Mouse (Mus musculus) right cerebral cortex, postnatal 10 days (tissue): ENCODE data around the gene Zim1.

ENCODE experiments used
- DNase-seq, 2 experiments: peaks; one replicate each; pipeline ENCODE4 v3.0.0; 2021; ENCODE audit warnings: low spot score in 2 of 2

Zim1 gene

GRCm38 (mm10) chr7:6696241-6697045 is at the start of gene Zim1:
Gene Zim1 (minus strand): TSS chr7:6696450.
- peak; percentile 94 to 95 for DNase-seq

DNA sequence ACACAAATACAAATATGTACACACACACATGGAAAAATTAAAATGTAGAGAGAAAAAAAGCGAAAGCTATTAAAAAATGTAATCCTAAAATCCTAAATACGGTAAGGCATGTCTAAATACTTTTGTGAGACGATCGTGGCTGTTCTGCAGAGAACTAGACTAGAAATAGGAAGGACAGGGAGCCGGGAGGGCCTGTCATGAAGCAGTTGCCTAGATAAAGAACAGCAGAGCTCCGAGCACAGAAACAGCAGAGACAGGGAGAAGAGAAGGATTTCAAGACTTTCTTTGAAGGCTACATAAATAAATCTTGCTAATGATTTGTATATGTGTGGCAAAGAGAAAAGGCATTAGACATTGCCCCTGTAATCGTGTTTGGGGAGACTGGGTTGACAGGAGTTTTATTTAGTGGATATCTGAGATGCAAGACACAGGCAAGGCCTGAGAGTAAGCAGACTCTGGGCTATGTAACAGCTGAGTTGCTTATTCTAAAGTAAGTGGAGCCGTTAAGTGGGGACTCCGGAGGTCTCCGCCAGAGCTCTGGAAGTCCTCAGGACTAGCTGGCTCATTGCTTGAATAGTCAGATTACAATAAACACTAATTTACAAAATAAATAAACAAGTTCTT is 48.1 kb upstream of the Zim1 start:
- DNase-seq = no peak

- DNase-seq = no peak
Measured at GRCm38 (mm10) chr7:6736060-6736459, 39.8 kb upstream of the Zim1 start.

GRCm38 (mm10) chr7:6731930-6732329 is 35.7 kb upstream of the Zim1 start:
- no peak for DNase-seq

DNA sequence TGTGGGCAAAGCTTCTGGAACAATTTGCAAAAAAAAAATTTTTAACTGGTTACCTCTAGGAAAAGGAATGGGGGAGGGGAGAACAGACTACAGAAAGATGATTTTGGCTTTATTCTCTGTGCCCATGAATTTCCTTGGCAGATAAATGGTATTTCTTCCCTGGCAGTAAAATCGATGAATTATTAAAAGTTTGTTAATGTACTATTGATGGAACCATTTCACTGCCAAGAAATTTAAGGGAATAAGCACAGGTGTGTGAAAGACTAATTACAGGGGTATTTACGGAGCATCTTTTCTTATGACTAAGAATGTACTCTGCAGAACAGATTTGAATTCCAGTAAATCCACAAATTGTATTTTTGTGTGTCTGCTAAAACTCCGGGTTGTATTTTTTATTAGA is 35.1 kb upstream of the Zim1 start:
- DNase-seq = no peak

GRCm38 (mm10) chr7:6730801-6731200 is 34.6 kb upstream of the Zim1 start:
- peak in 1 of 2 experiments; percentile 43 for DNase-seq

DNA sequence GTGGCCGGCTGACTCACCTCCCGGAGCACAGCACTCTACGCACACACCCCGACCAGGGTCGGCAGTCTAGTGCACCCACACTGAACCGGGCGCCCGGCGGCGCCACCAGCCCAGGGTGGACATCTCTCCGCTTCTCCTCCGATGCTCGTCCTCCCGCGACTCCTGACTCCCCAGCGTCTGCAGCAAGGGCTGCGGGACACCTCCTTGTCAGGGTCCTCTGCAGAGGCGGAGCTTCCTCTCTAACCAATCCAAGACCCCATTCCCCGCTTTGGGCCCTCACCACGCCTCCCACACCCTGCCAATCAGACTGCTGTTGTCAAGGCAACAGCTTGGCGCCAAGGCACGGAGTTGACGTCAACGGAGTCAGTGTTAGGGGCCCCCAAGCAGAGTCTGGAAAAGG is 34.0 kb upstream of the Zim1 start, which contains the start of the genes Peg3 and Usp29:
Peg3 (minus strand) TSS at position 191 of the 400 bp plus-strand sequence.
Usp29 (plus strand) TSS at position 338 of the 400 bp plus-strand sequence.
- peak; percentile 95 for DNase-seq

GRCm38 (mm10) chr7:6729061-6729817 is 33.0 kb upstream of the Zim1 start:
- peak; percentile 97 to 98 for DNase-seq

DNA sequence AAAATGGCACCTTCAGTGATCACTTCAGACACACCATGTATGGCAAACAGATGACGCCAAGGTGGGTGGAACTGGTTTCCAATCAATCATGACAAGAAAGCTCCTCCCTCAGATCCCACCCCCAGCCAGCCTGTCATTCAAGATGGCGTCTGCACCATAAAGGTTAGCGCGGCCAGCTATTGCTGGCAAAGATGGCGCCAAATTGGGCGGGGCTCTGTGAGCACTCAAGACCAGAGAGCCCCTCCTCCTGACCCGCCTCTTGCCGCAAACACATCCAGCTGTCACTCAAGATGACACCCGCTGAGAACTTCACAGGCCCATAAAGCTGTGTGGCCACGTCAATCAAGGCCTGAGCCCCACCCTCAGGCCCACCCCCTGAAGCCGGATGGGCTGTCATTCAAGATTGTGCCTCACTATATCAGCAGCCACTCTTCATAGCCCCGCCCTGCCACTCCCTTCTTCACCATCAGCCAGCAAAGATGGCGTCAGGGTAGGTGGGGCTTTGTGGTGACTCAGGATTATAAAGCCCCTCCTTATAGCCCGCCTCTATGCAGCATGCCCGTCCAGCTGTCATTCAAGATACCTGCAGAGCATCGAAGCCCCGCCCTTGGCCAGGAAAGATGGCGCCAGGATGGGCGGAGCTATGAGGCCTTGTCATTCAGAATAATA is 32.1 kb upstream of the Zim1 start:
- peak; percentile 94 to 98 for DNase-seq

- DNase-seq = peak; percentile 93 to 96
Measured at GRCm38 (mm10) chr7:6727351-6728121, 31.3 kb upstream of the Zim1 start.

GRCm38 (mm10) chr7:6709396-6709795 is 13.1 kb upstream of the Zim1 start:
- DNase-seq = no peak

DNA sequence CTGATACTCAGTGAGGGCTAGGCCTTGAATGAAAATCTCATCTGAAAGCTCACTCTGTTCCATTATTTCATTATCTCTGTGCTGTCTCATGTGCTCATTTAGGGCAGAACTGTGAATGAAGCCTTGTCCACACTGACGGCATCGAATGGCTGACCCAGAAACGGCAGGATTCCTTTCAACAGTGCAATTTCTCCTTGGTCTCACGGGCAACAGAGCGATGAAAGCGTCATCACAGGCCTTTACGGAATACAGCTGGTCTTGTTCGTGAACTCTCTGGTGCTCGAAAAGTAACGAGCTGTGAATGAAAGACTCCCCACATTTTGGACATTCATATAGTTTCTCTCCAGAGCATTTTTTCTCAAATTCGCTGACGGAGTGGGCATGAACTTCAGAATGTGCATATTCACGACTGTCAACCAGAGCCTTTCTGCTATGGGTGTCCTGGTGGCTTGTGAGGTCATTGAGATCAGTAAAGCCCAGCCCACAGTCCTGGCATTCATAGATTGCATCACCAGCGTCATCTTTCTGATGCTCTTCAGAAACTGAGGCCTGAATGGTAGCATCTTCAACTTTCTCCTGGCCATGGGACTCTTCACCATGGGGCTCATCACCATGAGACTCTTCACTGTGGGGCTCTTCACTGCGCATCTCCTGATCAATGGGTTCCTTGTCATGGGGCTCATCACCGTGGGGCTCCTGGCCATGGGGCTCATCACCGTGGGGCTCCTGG is 12.4 kb upstream of the Zim1 start:
- DNase-seq = no peak

DNA sequence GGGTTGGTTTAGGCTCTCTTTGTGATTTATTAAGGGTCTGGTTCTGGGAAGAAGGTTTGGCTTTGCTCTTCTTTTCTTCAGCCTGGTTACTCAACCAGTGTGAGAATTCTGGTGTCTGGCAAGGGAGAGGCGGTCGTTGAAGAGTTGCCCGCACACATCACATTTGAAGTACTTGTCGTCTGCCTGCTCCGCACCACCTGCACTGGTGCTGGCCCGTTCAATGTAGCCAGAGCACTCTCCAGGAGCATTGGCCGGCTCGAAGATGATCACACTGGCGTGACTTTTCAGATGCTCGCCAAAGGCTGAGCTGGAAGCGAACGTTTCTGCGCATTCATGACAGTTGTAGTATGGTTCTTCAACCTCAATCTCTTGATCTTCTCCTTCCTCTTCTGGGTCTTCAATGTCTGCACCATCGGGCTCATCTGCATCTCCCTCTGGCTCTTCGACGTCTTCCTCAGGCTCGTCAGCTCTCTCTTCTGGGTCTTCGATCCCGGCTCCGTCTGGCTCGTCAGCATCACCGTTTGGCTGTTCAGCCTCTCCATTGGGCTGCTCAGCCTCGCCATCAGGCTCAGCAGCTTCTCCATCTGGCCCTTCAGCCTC is 11.3 kb upstream of the Zim1 start:
- DNase-seq = no peak

- DNase-seq = no peak
Measured at GRCm38 (mm10) chr7:6699230-6699629, 3.0 kb upstream of the Zim1 start.

DNA sequence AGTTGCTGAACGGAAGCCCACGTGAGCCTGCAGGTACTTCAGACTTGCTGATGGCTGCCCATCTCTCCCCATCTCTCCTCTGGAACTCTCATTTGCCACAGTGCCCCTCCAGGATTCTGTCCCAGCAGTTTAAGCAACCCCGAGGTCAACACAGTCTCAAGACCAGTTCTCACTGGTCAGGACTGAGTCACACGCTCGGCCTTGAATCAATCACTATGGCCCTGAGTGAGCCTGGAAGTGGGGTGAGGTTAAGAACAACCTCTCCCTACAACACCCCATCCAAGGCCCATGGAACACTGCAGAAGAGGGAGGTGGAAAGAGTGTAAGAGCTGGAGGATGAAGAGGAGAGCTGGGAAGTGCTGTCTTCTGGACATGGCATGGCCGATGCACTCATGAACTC is 10.7 kb downstream of the Zim1 start:
- no peak for DNase-seq

- no peak for DNase-seq
Measured at GRCm38 (mm10) chr7:6666726-6667125, 29.5 kb downstream of the Zim1 start.

- no peak for DNase-seq
Measured at GRCm38 (mm10) chr7:6663430-6663829, 32.8 kb downstream of the Zim1 start.

DNA sequence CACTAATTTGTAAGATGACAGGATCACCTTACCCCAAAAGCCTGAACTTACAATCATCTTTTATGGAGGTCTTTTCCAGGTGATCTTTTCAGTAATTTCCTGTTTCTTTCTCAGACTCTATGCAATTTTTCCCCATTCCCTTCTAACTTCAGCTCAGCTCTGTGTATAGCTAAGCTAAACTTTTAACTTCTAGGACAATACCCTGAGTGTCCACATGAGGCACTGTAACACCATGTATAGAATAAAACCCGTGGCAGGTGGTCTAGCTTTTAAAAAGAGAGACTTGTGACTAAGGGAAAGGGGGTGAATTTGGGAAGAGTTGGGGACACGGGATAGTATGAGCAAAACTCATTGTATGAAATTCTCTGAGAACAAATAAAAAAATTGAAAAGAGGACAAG is 36.6 kb downstream of the Zim1 start:
- peak; percentile 34 to 46 for DNase-seq

DNA sequence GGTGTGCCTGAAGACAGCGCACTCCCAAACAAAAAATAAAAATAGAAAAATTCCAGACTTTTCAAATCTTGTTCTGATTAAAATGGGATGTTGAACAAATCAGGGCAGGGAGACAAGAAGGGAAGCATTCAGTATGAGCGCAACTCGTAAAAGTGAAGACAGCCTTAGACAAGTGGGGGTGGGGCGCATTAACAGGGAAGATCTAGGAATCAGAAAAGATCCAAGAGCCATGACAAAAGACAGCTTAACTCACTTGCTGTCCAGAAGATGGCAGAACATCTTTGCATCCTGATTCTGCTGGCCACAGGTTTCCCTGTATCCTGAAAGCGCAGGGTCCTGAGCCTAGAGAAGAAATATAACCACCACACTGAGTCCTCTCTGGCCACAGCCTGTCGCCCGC is 37.6 kb downstream of the Zim1 start:
- DNase-seq = no peak

- DNase-seq = no peak
Measured at GRCm38 (mm10) chr7:6652151-6652550, 44.1 kb downstream of the Zim1 start.
